Mouse (Mus musculus) duodenum, adult 2 months (tissue): Measurements from ENCODE around the gene Kcmf1. TPM values are rescaled to one million over a fixed set of nuclear protein-coding genes. Genes with fewer than 3 reads are reported as not detected.

Source experiments
- polyA plus RNA-seq: library from polyadenylated mRNA; depleted of rRNA; stranded (reverse); fragments of >200 nt; gene quantifications from 2 replicates; pipeline ENCODE4 v1.2.3, GENCODE M21; 2012; ENCODE audit warnings: low replicate concordance; rRNA removed

Gene Kcmf1
- 142 and 185 TPM in 2 replicates for polyA plus RNA-seq

DNA sequence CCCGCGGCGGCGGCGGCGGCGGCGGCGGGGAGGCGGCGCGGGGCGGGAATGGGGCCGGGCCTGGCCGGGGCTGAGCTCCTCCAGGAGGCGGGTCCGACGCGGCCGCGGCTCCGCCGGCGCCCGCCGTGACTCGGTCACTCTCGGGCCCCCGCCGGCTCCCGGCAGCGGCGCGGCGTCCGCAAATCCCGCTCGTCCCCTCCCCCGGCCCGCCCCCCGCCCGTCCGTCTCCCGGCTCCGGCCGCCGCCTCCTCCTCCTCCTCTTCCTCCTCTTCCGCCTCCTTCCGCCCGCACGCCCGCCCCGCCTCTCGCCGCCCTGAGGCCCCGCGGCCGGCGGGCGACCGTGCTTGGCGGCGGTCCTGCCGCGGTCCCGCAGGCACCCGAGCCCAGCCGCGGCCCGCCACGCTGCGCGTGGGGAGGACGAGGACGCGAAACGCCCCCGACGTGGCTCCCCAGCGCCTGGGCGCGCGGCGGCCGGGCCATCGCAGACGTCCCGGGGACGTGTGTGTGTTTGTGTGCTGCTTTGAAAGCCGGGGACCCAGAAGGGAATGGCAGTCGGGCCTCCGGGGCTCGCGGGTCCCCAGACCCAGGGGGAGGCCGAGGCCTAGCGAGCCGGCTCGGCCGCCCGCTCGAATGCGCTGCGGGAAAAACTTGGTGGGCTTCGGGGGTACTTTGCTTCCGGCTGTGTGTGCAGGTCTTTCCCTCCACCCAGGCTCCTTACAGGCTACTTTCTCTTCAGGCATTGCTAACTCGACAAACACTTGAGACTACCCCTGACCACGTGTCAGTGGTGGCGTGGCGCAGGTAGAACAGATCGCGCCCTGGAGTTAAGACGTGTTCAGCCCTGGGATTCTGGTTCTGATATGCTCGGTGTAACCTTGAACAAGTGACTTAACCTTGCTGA, at the start of gene Kcmf1:
Gene Kcmf1, minus strand, starts transcription at position 199 of the 901 bp plus-strand sequence.

Other genes with a start within 250 kb of the Kcmf1 start
- 5.4 and 9.3 TPM in 2 replicates for gene Tcf7l1, start 110.7 kb downstream of the Kcmf1 start, polyA plus RNA-seq
- gene Tmsb10, start 58.8 kb upstream of the Kcmf1 start, polyA plus RNA-seq: 42.1 and 61.5 TPM in 2 replicates